Mouse (Mus musculus) adrenal gland, postnatal 36 days (tissue): ENCODE measurements at regions not wholly inside any gene's neighbourhood (a gene's known extent, or its start where the extent isn't known, plus 50 kb on each side); places are given as distances from the start of the nearest gene placed in this dataset.

Experiments
- DNase-seq, 2 experiments: peaks; one replicate each; pipeline ENCODE4 v3.0.0; 2021; ENCODE audit warnings: mixed read lengths in 1 of 2

GRCm38 (mm10) chr7:95250651-95251050 lies 920.4 kb upstream of the Tenm4 start:
- DNase-seq = no peak

GRCm38 (mm10) chr7:95253862-95254545 lies 917.0 kb upstream of the Tenm4 start:
- DNase-seq = no peak

DNA sequence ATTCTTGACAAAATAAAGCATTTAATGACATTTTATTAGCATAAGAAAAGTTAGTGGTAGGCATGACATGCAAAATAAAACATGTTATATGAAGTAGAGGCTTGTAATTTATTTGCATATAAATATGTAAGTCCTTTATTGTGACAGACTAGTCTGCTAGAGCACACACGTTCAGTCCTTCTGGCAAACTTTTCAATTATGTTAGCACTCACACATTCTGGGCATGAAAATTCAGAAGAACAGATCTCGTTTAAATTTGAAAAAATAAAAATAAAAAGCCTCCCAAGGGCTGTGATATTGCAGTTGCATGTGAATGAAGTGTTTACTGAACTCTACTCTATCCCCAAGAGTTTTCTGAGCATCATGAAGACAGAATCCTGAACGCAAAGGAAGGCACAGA lies 916.1 kb upstream of the Tenm4 start:
- no peak for DNase-seq

DNA sequence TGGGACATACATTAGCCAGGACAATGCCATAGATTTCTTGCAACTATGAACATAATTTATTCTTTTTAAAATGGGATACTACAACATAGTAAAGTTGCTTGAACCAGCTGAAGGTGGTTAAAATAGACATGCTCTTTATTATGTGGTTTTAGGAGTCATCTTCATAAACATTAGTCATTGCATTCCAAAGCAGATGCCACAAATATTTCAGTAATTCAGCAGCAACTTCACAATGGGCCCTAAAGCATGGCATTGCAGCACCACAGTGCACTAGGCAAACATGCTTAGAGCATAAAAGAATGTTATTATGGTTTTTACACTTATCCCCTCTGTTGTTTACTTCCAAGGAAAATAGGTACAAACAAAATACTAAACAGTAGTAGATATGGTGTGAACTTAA lies 915.3 kb upstream of the Tenm4 start:
- no peak for DNase-seq

- DNase-seq = no peak
Measured at GRCm38 (mm10) chr7:95262942-95263341, 908.1 kb upstream of the Tenm4 start.

GRCm38 (mm10) chr7:95277237-95277636 lies 893.8 kb upstream of the Tenm4 start:
- no peak for DNase-seq

DNA sequence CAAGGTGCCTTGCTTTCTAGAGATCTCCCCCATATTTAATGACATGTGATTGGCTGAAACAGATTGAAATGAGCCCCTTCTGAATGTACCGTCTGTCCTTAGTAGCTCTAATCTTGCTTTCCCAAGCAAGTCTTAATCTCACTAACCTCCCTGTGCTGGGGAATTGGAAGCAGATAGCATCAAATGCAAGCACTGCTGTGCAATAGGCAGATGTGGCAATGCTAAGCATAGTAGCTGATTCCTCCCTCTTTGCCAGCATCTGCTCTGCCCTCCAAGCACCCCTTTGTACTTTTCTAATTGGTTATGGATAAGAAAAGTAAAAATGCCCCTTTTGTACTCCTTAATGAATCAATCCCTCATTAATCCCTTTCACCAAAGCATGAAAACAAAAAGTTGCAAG lies 857.4 kb upstream of the Tenm4 start:
- no peak for DNase-seq

GRCm38 (mm10) chr7:95323084-95323483 lies 848.0 kb upstream of the Tenm4 start:
- DNase-seq = no peak

DNA sequence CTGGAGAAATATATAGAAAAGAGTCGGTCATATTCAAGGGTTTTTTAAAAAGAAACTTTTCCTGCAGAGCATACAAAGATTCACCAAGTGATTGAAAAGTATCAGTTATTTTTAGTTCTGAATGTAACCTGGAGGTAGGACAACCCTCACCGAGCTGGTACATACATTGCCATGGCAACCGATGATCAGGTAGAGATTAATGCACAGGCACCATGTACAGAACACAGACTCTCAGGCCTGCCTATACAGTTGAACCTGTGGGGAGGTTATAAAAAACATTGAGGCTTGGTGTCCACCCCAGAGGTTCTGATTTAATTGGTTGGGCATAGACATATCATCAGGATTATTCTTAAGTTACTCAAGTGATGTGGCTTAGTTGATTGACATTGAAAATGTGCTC lies 846.1 kb upstream of the Tenm4 start:
- no peak for DNase-seq

DNA sequence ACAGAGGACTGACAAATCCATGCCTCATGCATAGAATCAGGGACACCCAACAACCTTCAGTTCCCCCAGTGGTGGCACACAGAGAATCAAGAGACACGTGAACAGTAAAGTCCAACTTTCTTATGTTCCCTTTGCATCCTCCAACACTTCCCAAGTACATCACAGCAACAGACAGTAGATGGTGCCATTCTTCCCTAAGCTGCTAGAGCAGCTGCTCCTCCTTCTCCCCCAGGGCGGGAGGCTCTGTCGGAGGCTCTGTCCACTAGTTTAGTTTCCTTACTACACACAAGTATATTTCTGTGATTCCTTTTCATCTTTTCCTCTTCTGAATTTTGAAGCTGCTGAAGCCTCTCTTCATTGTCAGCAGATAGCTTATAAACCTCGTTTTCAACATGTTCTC lies 839.0 kb upstream of the Tenm4 start:
- DNase-seq = peak in 1 of 2 experiments; percentile 1

- no peak for DNase-seq
Measured at GRCm38 (mm10) chr7:95350185-95350803, 820.8 kb upstream of the Tenm4 start.

DNA sequence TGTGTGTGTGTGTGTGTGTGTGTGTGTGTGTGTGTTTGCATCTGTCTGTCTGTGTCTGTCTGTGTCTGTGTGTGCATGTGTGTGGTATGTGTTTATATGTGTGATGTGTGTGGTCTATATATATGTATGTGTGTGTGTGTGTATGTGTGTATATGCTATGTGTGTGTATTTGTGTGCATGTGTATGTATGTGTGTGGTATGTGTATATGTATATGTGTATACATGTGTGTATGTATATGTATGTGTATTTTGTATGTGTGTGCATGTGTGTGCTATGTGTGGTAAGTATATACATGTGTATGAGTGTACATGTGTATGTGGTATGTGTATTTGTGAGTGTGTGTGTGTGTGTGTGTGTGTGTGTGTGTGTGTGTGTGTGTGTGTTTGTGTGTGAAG lies 820.2 kb upstream of the Tenm4 start:
- DNase-seq = no peak

- no peak for DNase-seq
Measured at GRCm38 (mm10) chr7:95351337-95351736, 819.7 kb upstream of the Tenm4 start.

DNA sequence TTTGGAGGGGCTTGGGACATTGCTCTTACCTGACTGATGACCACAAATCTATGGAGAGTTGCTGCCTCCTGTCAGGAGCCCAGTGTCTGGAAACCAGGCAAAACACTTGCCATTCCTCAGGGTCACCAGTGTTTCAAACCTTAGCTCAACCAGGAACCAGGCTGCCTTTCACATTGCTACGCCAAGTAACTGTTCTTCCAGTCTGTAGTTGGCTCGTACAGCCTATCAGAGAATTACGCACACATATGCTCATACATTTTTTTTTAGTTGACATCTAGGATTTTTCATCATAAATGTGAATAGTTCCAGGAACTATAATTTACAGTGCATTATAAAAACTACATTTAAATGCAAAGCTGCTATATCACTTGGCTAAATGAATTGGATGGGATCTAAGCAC lies 818.9 kb upstream of the Tenm4 start:
- no peak for DNase-seq

- no peak for DNase-seq
Measured at GRCm38 (mm10) chr7:95354991-95355390, 816.1 kb upstream of the Tenm4 start.

DNA sequence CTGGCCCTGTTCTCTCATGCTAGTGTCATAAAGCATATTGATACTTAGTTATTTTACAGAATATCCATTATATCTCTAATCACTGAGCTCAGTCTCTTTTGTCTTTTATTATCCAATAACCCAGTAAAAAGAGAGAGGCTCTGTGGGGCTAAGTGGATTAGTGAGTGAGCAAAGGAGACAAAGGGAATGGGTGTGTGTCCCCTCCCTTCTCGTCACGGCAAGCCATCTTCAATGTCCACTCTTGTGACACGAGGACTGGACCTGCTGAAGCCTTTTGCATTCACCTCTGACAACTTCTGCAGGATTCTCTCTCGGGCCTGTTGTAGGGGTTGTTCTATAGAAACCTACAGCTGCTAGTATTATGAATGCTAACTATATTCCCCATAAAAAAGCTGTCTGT lies 812.3 kb upstream of the Tenm4 start:
- no peak for DNase-seq

DNA sequence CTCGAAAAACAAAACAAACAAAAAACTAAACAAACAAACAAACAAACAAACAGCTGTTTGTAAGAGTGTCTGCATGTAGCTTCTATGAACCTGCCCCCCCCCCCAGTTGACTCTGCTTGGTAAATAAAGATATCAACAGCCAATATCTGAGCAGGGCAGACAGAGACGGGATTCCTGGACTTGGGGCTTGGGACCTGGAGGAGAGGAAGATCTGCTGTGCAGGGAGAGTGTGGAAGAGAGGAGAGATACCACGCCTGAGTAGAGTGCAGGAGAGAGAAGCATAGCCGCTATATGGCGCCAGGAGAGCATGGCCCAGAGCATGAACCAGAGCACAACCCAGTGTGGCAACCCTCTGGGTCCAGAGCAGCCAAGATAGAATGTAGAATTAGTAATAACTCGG lies 811.9 kb upstream of the Tenm4 start:
- no peak for DNase-seq
